Mouse (Mus musculus): ENCODE data around the gene Eef2k. TPM values are rescaled to one million over a fixed set of nuclear protein-coding genes. Genes with fewer than 3 reads are reported as not detected.

Eef2k gene
- polyA plus RNA-seq, 1 experiment = 26.2 TPM

DNA sequence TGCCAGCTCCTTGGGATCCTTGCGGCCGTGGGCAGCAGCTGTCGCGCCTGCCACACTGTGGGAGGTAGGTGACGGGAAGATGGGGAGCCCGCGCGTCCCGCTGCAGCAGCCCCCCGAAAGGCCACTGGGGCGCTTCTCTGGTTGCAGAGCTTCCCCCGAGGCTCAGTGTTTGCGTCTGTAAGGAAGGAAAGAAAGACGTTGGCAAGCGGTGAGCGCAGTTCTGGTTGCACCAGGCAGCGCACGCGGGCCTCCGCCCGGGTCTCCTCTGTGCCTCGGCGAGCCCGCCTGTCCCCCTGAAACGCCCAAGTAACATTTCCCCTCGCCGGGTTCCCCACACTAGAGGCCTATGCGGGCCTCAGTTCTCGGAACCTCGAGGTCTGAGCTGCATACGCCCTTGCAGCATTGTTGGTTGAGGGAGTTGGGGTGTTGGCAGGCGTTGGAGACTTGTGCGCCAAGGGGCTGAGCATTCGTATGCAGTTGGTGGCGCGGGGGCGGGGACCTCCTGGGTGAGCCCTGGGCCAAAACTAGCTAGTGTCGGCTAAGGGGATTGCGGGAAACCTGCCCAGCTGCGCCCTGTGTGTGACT, 498 bp downstream of the Eef2k start:
- Histone ChIP-seq H3K4me1 (replicated peaks; ENCODE audit: control insufficient read depth, insufficient read depth, low read length) (peaks cover 21% of the 10 kb centered on the region), H3K27ac (ENCODE audit: control insufficient read depth, insufficient read depth, low read length) (peak overlapping the region; percentile 87), H3K36me3 (ENCODE audit: control insufficient read depth, insufficient read depth, low read length) (no peaks in the 10 kb centered on the region), H3K4me3 (ENCODE audit: control insufficient read depth, insufficient read depth, low read length) (peak overlapping the region; percentile 82), H3K27me3 (ENCODE audit: control insufficient read depth, insufficient read depth, low read length) (no peaks in the 10 kb centered on the region)
- no peak for TF ChIP-seq POLR2A (IDR thresholded peaks at IDR 0.05; ENCODE audit: control insufficient read depth, extremely low read depth, insufficient read depth, low read length, poor library complexity)
- no peak for TF ChIP-seq CTCF (IDR thresholded peaks at IDR 0.05; ENCODE audit: borderline replicate concordance, control insufficient read depth, extremely low read depth, insufficient read depth, low read length, poor library complexity)
- WGBS = under 1% methylated on average over 40 of the region's 40 CpGs
- peak; percentile 82 for DNase-seq

- peak overlapping the region; percentile 82 for H3K4me3 ChIP-seq (ENCODE audit: control insufficient read depth, insufficient read depth, low read length)
- no peaks in the 10 kb centered on the region for H3K27me3 ChIP-seq (ENCODE audit: control insufficient read depth, insufficient read depth, low read length)
- no peak for TF ChIP-seq CTCF (IDR thresholded peaks at IDR 0.05; ENCODE audit: borderline replicate concordance, control insufficient read depth, extremely low read depth, insufficient read depth, low read length, poor library complexity)
- no peak for TF ChIP-seq POLR2A (IDR thresholded peaks at IDR 0.05; ENCODE audit: control insufficient read depth, extremely low read depth, insufficient read depth, low read length, poor library complexity)
- peaks cover 23% of the 10 kb centered on the region for H3K4me1 ChIP-seq (replicated peaks; ENCODE audit: control insufficient read depth, insufficient read depth, low read length)
- peak overlapping the region; percentile 87 for H3K27ac ChIP-seq (ENCODE audit: control insufficient read depth, insufficient read depth, low read length)
- no peaks in the 10 kb centered on the region for H3K36me3 ChIP-seq (ENCODE audit: control insufficient read depth, insufficient read depth, low read length)
- DNase-seq = no peak
- WGBS = 4% methylated on average over 16 of the region's 16 CpGs
Observed at GRCm38 (mm10) chr7:120843852-120844435, 1.3 kb downstream of the Eef2k start.

- no peaks in the 10 kb centered on the region for H3K27me3 ChIP-seq (ENCODE audit: control insufficient read depth, insufficient read depth, low read length)
- WGBS = 17% methylated on average over 9 of the region's 9 CpGs
- no peaks in the 10 kb centered on the region for H3K36me3 ChIP-seq (ENCODE audit: control insufficient read depth, insufficient read depth, low read length)
- H3K4me3 ChIP-seq (ENCODE audit: control insufficient read depth, insufficient read depth, low read length) = peak overlapping the region; percentile 82
- TF ChIP-seq POLR2A (IDR thresholded peaks at IDR 0.05; ENCODE audit: control insufficient read depth, extremely low read depth, insufficient read depth, low read length, poor library complexity) = no peak
- no peak for TF ChIP-seq CTCF (IDR thresholded peaks at IDR 0.05; ENCODE audit: borderline replicate concordance, control insufficient read depth, extremely low read depth, insufficient read depth, low read length, poor library complexity)
- H3K4me1 ChIP-seq (replicated peaks; ENCODE audit: control insufficient read depth, insufficient read depth, low read length) = peaks cover 30% of the 10 kb centered on the region
- DNase-seq = no peak
- no peak overlapping the region for H3K27ac ChIP-seq (ENCODE audit: control insufficient read depth, insufficient read depth, low read length)
Observed at GRCm38 (mm10) chr7:120844689-120845088, 2.1 kb downstream of the Eef2k start.

GRCm38 (mm10) chr7:120848831-120849512, 6.3 kb downstream of the Eef2k start:
- H3K27me3 ChIP-seq (ENCODE audit: control insufficient read depth, insufficient read depth, low read length) = no peaks in the 10 kb centered on the region
- no peak for DNase-seq
- no peak overlapping the region for H3K4me3 ChIP-seq (ENCODE audit: control insufficient read depth, insufficient read depth, low read length)
- TF ChIP-seq CTCF (IDR thresholded peaks at IDR 0.05; ENCODE audit: borderline replicate concordance, control insufficient read depth, extremely low read depth, insufficient read depth, low read length, poor library complexity) = no peak
- no peak for TF ChIP-seq POLR2A (IDR thresholded peaks at IDR 0.05; ENCODE audit: control insufficient read depth, extremely low read depth, insufficient read depth, low read length, poor library complexity)
- H3K36me3 ChIP-seq (ENCODE audit: control insufficient read depth, insufficient read depth, low read length) = no peaks in the 10 kb centered on the region
- no peak overlapping the region for H3K27ac ChIP-seq (ENCODE audit: control insufficient read depth, insufficient read depth, low read length)
- 59% methylated on average over 3 of the region's 3 CpGs for WGBS
- peaks cover 53% of the 10 kb centered on the region for H3K4me1 ChIP-seq (replicated peaks; ENCODE audit: control insufficient read depth, insufficient read depth, low read length)

- Histone ChIP-seq H3K27ac (ENCODE audit: control insufficient read depth, insufficient read depth, low read length) (no peak overlapping the region), H3K4me3 (ENCODE audit: control insufficient read depth, insufficient read depth, low read length) (no peak overlapping the region), H3K27me3 (ENCODE audit: control insufficient read depth, insufficient read depth, low read length) (no peaks in the 10 kb centered on the region), H3K4me1 (replicated peaks; ENCODE audit: control insufficient read depth, insufficient read depth, low read length) (peaks cover 42% of the 10 kb centered on the region), H3K36me3 (ENCODE audit: control insufficient read depth, insufficient read depth, low read length) (no peaks in the 10 kb centered on the region)
- TF ChIP-seq CTCF (IDR thresholded peaks at IDR 0.05; ENCODE audit: borderline replicate concordance, control insufficient read depth, extremely low read depth, insufficient read depth, low read length, poor library complexity) (no peak), POLR2A (IDR thresholded peaks at IDR 0.05; ENCODE audit: control insufficient read depth, extremely low read depth, insufficient read depth, low read length, poor library complexity) (no peak)
- no peak for DNase-seq
- 83% methylated on average over 3 of the region's 3 CpGs for WGBS
Observed at GRCm38 (mm10) chr7:120850165-120850564, 7.5 kb downstream of the Eef2k start.

GRCm38 (mm10) chr7:120859854-120860253, 17.2 kb downstream of the Eef2k start:
- H3K27ac ChIP-seq (ENCODE audit: control insufficient read depth, insufficient read depth, low read length) = no peak overlapping the region; the same call in none of the 2 replicates
- no peak overlapping the region for H3K4me3 ChIP-seq (ENCODE audit: control insufficient read depth, insufficient read depth, low read length)
- peaks cover 31% of the 10 kb centered on the region for H3K4me1 ChIP-seq (replicated peaks; ENCODE audit: control insufficient read depth, insufficient read depth, low read length)
- no peaks in the 10 kb centered on the region for H3K27me3 ChIP-seq (ENCODE audit: control insufficient read depth, insufficient read depth, low read length)
- no peaks in the 10 kb centered on the region for H3K36me3 ChIP-seq (ENCODE audit: control insufficient read depth, insufficient read depth, low read length)
- WGBS = 88% methylated on average over 11 of the region's 11 CpGs
- TF ChIP-seq CTCF (IDR thresholded peaks at IDR 0.05; ENCODE audit: borderline replicate concordance, control insufficient read depth, extremely low read depth, insufficient read depth, low read length, poor library complexity) (no peak), POLR2A (IDR thresholded peaks at IDR 0.05; ENCODE audit: control insufficient read depth, extremely low read depth, insufficient read depth, low read length, poor library complexity) (no peak)
- no peak for DNase-seq

Measured in thymus, adult 2 months (tissue).